Mouse (Mus musculus): Measurements from ENCODE around the gene Pbx2. TPM values are rescaled to one million over a fixed set of nuclear protein-coding genes. Genes with fewer than 3 reads are reported as not detected.

Gene Pbx2
- 25.0 and 32.0 TPM in 2 replicates for polyA plus RNA-seq (2012; rRNA removed)

DNA sequence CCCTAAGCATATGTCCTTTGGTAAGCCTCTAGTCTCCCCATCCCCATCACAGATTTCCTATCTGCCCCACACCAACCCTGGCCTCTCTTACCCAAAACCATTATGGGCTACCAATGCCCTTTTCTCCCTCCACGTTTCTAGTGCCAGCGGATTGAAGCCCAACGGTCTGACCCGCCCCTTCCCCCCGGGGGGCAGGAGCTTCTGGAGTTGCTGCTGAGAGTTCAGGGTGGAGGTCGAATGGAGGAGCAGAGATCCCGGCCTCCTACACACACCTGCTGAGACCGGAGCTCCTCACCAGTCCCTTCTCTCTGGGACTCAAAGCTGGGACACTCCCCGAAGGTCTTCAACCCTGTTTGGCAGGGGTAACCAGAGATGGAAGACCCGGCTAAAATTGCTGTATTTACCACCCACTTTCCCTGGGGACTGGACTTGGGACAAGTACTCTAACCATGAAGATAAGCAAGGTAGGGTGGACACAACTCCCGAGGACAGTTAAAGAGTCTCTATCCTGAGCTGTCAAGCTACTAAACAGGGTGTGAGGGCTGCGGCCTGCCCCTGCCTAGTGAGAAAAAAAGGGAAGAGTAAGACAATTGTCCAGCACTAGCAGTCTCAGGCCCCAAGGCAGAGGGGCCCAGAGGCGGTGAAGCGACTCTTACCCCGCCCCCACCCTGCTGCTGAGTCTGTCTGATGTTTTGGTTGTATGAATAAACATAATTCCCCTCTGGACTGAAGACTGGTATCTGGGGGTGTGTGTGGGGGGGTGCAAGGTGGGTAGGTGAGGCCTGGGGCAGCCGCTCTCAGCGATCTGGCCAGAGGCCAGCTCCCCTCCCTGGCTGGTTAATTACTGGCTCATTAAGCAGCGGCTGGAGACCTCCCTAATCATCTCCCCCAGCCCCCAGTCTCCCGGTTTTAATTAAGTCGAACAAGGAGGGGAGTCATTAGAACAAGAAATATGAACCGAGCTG is at the start of gene Pbx2:
Gene Pbx2, plus strand, starts transcription at position 238 of the 965 bp plus-strand sequence.

GRCm38 (mm10) chr17:34564003-34564421 is 27.1 kb upstream of the Pbx2 start, which contains the start of gene Notch4:
Notch4 (plus strand) TSS chr17:34564268.

DNA sequence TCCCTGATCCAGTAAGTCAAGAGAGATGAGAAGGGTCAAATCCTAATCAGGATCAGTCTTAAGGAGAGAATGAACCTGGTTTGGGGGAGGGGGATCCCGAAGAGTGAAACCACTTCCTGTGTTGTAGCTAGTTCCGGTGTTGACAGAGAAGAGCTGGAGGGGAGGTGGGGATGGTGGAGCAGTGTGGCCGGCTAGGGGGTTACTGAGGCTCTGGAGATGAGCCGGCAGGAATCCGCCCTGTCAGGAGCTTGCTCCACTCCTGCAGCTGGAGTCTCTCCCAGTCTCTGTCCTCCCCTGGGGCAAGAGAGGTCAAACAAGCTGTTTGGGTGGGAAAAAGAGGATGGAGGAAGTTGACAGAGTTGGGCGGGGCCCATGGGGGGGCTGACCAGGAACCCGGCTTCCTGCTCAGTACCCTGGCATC is 1.4 kb upstream of the Pbx2 start, which contains the start of gene Gpsm3:
Gene Gpsm3, plus strand, starts transcription at position 126 of the 421 bp plus-strand sequence.

DNA sequence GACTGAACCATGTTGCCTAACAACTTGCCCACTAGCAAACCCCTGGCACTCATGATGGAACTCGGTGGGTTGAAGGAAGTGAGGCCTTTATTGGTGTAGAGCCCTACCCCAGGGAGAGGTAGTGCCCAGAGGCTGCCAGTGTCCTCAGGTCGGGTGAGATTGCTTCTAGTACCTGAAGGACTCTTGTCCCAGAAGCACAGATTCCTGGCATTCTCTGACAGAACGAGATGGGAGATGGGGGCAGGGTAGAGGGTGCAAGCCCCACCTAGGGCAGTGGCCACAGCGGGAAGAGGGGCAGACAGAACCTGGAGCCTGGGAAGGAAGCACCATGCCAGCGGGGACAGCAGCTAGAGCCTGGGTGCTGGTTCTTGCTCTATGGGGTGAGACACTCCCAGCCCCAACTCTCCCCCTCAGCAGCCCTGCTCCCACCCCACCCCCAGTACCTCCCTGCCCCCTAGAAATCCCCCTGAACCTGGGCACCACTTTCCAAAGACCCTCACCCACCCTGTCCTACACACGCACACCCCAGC is 6.6 kb downstream of the Pbx2 start, which contains the start of gene Ager:
Gene Ager, plus strand, starts transcription at position 297 of the 530 bp plus-strand sequence.

GRCm38 (mm10) chr17:34603375-34604060 is 12.5 kb downstream of the Pbx2 start, which contains the start of gene Rnf5:
Rnf5 (minus strand) TSS chr17:34603690.

GRCm38 (mm10) chr17:34604061-34604508 is 13.0 kb downstream of the Pbx2 start, which contains the start of gene Agpat1:
Agpat1 (plus strand) TSS chr17:34604262.

DNA sequence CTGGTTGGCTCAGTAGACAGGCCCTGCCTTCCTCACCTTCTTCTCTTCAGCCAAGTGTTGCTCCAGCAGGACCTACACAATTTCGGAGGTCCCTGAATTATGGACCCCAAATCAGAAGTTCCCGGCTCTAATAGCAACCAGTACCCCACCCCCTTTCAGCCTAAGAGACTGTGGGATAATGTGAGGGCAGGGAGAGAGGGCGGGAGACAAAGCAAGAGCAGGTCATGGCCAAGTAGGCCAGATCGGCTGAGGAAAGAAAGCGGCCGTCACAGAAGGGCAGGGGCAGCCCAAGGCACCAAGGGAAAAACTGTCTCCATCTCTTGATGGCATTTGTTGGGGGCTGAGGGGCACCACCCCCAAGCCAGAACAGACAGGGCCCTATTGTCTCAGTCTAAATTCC is 24.8 kb downstream of the Pbx2 start, which contains the start of gene Egfl8:
Gene Egfl8, minus strand, starts transcription at position 101 of the 400 bp plus-strand sequence.

DNA sequence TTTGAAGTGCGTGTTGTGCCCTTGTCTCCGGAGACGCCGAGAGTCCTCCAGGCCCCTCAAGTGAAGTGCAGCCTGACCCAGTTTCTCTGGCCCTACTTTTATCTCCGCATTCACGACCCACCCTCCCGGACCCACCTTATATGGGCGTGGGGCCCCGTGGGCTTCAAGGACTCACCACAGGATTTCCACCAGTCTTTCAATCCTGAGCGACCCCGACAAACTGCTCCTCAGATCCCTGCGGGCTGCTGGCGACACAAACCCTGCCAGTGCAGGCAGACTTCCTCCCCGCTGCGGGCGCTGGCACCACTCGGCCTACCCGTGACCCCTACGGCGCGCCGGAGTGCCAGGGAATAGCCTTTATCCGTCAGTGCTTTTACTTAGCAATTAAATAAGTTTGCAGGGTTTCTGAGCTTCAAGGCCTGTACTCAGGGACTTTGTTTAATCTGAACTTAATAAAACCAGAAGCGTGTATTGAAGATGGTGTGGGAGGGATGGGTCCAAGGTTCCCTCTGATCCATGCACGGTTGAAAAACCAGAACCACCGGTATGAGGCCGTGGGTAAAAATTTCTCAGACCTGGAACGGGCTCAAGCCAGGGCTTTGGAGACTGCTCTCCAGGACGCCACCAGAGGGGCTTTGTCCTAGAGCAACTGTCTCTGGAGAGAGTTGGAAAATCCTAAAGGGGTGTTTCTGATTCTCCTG is 37.0 kb downstream of the Pbx2 start, which contains the start of gene Ppt2:
Gene Ppt2, minus strand, starts transcription at position 568 of the 701 bp plus-strand sequence.

GRCm38 (mm10) chr17:34629221-34629751 is 38.2 kb downstream of the Pbx2 start, which contains the start of gene Prrt1:
Prrt1 (plus strand) TSS chr17:34629533.

DNA sequence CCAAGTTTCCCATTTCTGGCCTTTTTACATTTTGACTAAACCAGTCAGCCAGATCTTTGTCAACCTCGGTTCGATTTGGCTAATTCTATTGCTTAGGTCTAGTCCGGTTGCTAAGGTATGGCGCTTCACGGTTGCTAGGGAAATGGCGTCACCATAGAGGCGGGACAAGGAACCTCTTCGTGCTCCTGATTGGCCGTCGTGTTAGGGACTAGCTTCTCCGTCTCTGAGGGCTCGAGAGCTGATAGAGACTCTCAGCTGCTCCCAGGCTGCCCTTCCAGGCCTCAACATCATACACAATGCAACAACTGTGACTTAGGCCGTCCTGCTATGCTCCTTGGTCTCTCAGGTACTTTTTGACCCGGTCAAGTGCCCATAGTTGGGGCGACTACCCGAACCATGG is 53.5 kb downstream of the Pbx2 start, which contains the start of gene Fkbpl:
Gene Fkbpl, plus strand, starts transcription at position 157 of the 400 bp plus-strand sequence.

Other genes with a start within 250 kb of the Pbx2 start
- gene Btnl2, start 236.4 kb upstream of the Pbx2 start, polyA plus RNA-seq (2012; rRNA removed): 0.03 and 0.07 TPM in 2 replicates
- 0.06 TPM in 1 of 2 replicates, not detected in the other for gene Btnl1, start 214.1 kb upstream of the Pbx2 start, polyA plus RNA-seq (2012; rRNA removed)
- gene BC051142, start 192.4 kb upstream of the Pbx2 start, polyA plus RNA-seq (2012; rRNA removed): 0.19 and 0.24 TPM in 2 replicates
- 0.04 TPM in 1 of 2 replicates, not detected in the other for gene Btnl4, start 113.9 kb upstream of the Pbx2 start, polyA plus RNA-seq (2012; rRNA removed)
- gene Btnl6, start 73.9 kb upstream of the Pbx2 start, polyA plus RNA-seq (2012; rRNA removed): 0.07 TPM in 1 of 2 replicates, not detected in the other
- 1.3 TPM in 2 replicates for gene Notch4, start 27.0 kb upstream of the Pbx2 start, polyA plus RNA-seq (2012; rRNA removed)
- gene Gpsm3, start 1.5 kb upstream of the Pbx2 start, polyA plus RNA-seq (2012; rRNA removed): 8.8 and 11.4 TPM in 2 replicates
- gene Ager, start 6.6 kb downstream of the Pbx2 start, polyA plus RNA-seq (2012; rRNA removed): 1.8 and 2.5 TPM in 2 replicates
- gene Rnf5, start 12.4 kb downstream of the Pbx2 start, polyA plus RNA-seq (2012; rRNA removed): 70.1 and 71.2 TPM in 2 replicates
- gene Agpat1, start 13.0 kb downstream of the Pbx2 start, polyA plus RNA-seq (2012; rRNA removed): 28.5 and 31.7 TPM in 2 replicates
- gene Egfl8, start 24.7 kb downstream of the Pbx2 start, polyA plus RNA-seq (2012; rRNA removed): 0.44 and 0.77 TPM in 2 replicates
- 14.4 and 16.0 TPM in 2 replicates for gene Ppt2, start 37.2 kb downstream of the Pbx2 start, polyA plus RNA-seq (2012; rRNA removed)
- gene Prrt1, start 38.3 kb downstream of the Pbx2 start, polyA plus RNA-seq (2012; rRNA removed): 0.03 and 0.06 TPM in 2 replicates
- gene Fkbpl, start 53.5 kb downstream of the Pbx2 start, polyA plus RNA-seq (2012; rRNA removed): 1.1 and 1.2 TPM in 2 replicates
- gene Atf6b, start 55.9 kb downstream of the Pbx2 start, polyA plus RNA-seq (2012; rRNA removed): 13.7 and 14.1 TPM in 2 replicates
- gene Tnxb, start 79.3 kb downstream of the Pbx2 start, polyA plus RNA-seq (2012; rRNA removed): 0.65 and 0.73 TPM in 2 replicates
- gene C4b, start 152.6 kb downstream of the Pbx2 start, polyA plus RNA-seq (2012; rRNA removed): 128 and 142 TPM in 2 replicates
- gene Cyp21a1, start 213.3 kb downstream of the Pbx2 start, polyA plus RNA-seq (2012; rRNA removed): not detected in 2 replicates
- gene Stk19, start 245.7 kb downstream of the Pbx2 start, polyA plus RNA-seq (2012; rRNA removed): 12.4 and 13.7 TPM in 2 replicates
- 16.6 and 19.9 TPM in 2 replicates for gene Dxo, start 245.8 kb downstream of the Pbx2 start, polyA plus RNA-seq (2012; rRNA removed)